Mouse (Mus musculus): ENCODE results near the gene Coq5. TPM values are rescaled to one million over a fixed set of nuclear protein-coding genes. Genes with fewer than 3 reads are reported as not detected.

Gene Coq5
- total RNA-seq, 2 experiments from 2014 or later: 86.7 to 87.0 TPM

DNA sequence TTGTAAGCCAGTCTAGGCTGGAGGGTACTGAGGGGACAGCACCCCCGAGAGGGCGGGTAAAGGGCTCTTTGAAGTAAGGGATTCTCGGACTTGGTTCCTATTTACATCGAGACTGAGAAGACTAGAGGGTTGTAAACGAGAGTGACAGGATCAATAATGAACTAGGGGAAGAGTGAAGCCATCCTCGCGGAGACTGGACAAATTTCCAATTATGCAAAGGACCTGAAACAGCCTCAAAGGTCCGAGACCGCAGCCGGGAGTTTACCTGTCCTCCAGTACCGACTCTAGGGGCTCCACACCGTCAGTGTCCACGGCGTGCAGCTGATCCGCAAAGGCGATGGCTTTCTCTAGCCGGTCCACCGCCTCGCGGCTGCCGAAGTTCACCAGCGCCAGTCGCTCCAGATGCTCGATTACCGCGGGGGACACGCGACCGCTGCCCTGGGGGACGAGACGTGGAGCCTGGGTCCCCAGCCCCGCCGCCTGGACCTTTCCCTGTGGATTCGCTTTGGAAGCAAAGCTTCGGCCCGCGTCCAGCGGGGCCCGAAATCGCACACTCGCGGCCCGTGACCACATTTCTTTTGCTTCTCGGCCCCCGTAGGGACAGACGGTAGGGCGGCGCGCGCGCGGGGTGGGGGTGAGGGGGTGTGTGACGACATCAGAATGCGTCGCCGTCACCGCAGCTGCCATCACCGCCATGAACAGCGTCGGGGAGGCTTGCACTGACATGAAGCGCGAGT, 61.3 kb downstream of the Coq5 start, which contains the start of the genes Gatc and Triap1:
TSS of gene Gatc (minus strand) at position 602 of the 737 bp plus-strand sequence.
TSS of gene Triap1 (plus strand) at position 649 of the 737 bp plus-strand sequence.
- intact Hi-C loops (cut with DNase I): loop anchor here (10.0 kb wide), 1 partner anchor 156 kb away; no protein-coding TSS in a partner anchor
- DNase-seq: peak; percentile 82 to 85

DNA sequence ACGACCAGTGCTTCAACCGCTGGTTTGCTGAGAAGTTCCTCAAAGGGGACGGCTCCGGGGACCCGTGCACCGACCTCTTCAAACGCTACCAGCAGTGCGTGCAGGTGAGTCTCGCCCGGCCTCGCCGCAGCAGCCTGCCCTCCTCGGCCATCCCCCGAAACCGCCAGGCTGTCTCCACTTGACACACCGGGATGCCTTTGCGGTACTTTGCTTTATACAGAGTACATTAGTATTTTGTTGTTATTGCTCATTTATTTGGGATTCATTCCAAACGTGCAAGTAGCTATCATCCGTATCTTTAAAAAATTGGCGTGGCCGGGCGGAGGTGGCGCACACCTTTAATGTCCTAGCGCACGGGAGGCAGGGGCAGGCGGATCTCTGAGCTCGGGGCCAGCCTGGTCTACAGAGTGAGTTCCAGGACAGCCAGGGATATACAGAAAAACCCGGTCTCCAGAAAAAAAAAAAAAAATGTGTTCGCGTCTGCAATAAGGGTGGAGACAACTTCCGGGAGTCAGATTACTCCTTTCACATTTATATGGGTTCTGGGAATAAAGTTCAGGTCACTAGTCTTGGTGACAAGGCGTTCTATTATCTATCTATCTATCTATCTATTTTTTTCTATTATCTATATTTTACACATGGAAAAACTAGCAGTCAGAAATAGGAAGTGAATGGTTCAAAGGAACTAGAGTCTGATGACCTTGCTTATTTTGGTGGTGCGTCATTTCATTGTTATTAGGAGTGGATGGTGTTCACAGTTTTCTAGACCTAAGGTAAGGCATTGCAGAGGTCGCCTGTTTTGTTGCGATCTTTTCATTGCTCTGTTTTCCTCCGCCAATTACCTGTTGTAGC, 62.1 kb downstream of the Coq5 start:
- no peak for DNase-seq
- intact Hi-C loops (cut with DNase I): loop anchor here (10.0 kb wide), 1 partner anchor 157 kb away; no protein-coding TSS in a partner anchor

Other genes starting within 250 kb of the Coq5 start
- not detected for gene Gm10401, start 181.4 kb upstream of the Coq5 start, total RNA-seq (2021)
- gene Acads, start 160.3 kb upstream of the Coq5 start, total RNA-seq (2021): 10 to 100 TPM; 68.8 to 71.7 TPM
- gene Unc119b, start 144.7 kb upstream of the Coq5 start, total RNA-seq (2021): 1 to 10 TPM; 8.5 to 9.0 TPM
- 100 to 1,000 TPM; 163 to 241 TPM for gene Mlec, start 121.5 kb upstream of the Coq5 start, total RNA-seq (2021)
- 1 to 10 TPM; 1.3 to 1.4 TPM for gene Cabp1, start 85.3 kb upstream of the Coq5 start, total RNA-seq (2021)
- gene Pop5, start 43.8 kb upstream of the Coq5 start, total RNA-seq (2021): 10 to 100 TPM; 27.9 to 28.2 TPM
- gene Rnf10, start 6.8 kb upstream of the Coq5 start, total RNA-seq (2021): 100 to 1,000 TPM; 243 to 279 TPM
- gene Dynll1, start 21.3 kb downstream of the Coq5 start, total RNA-seq (2021): 10 to 100 TPM; 51.5 to 76.5 TPM
- 10 to 100 TPM; 10.7 to 11.0 TPM for gene Srsf9, start 47.5 kb downstream of the Coq5 start, total RNA-seq (2021)
- gene Gatc, start 61.5 kb downstream of the Coq5 start, total RNA-seq (2021): 10 to 100 TPM; 22.0 to 22.2 TPM
- gene Triap1, start 61.6 kb downstream of the Coq5 start, total RNA-seq (2021): 10 to 100 TPM; 16.5 to 19.4 TPM
- gene Cox6a1, start 69.3 kb downstream of the Coq5 start, total RNA-seq (2021): 10 to 100 TPM; 49.7 to 56.1 TPM
- gene Msi1, start 149.9 kb downstream of the Coq5 start, total RNA-seq (2021): under 1 TPM; 0.36 to 0.49 TPM
- not detected for gene Pla2g1b, start 186.6 kb downstream of the Coq5 start, total RNA-seq (2021)
- gene Sirt4, start 205.1 kb downstream of the Coq5 start, total RNA-seq (2021): 10 to 100 TPM; 11.2 to 12.2 TPM
- gene Pxn, start 227.0 kb downstream of the Coq5 start, total RNA-seq (2021): 10 to 100 TPM; 78.1 to 80.7 TPM

Measured in gastrocnemius, postnatal 36 days (tissue).